Mouse (Mus musculus) brain, embryonic 14.5 days (tissue): ENCODE data around the gene Med14.

Experiments
- CTCF ChIP-seq: fragments of 200-500 bp; IDR thresholded peaks from 2 replicates; pipeline ENCODE4 v1.5.1; 2012; ENCODE audit warnings: inconsistent platforms, mild to moderate bottlenecking, moderate library complexity, borderline replicate concordance; ENCODE audit not compliant: insufficient read depth, insufficient read length; ENCODE audit errors: extremely low read depth
- POLR2A ChIP-seq: fragments of 200-500 bp; IDR thresholded peaks from 2 replicates; pipeline ENCODE4 v1.6.1; 2012; ENCODE audit warnings: mild to moderate bottlenecking, inconsistent platforms, borderline replicate concordance; ENCODE audit not compliant: poor library complexity, insufficient read depth, insufficient read length, severe bottlenecking; ENCODE audit errors: extremely low read depth

GRCm38 (mm10) chrX:12759625-12760024 is 2.2 kb downstream of the Med14 start:
- TF ChIP-seq CTCF (no peak), POLR2A (no peak)
